Mouse (Mus musculus) neural tube, embryonic 14.5 days (tissue): ENCODE data around the gene Ube2v1. TPM values are rescaled to one million over a fixed set of nuclear protein-coding genes. Genes with fewer than 3 reads are reported as not detected.

Experiments
- ATAC-seq: fragments of 200-750 bp; cut with Nextera tagmentation; 2 replicates; pipeline ENCODE4 v1.8.0; 2017; ENCODE audit warnings: low read depth, mild to moderate bottlenecking, moderate TSS enrichment, moderate library complexity
- H3K27ac ChIP-seq: fragments of 300-500 bp; sonication (generic); 2 replicates; pipeline ENCODE4 v1.5.1; 2014; ENCODE audit warnings: low read depth, mild to moderate bottlenecking, control low read depth, low read length, moderate library complexity, mixed read lengths
- H3K27me3 ChIP-seq: fragments of 300-500 bp; sonication (generic); 2 replicates; pipeline ENCODE4 v1.6.1; 2014; ENCODE audit warnings: low read length; ENCODE audit not compliant: control insufficient read depth, insufficient read depth
- H3K36me3 ChIP-seq: fragments of 300-500 bp; sonication (generic); 2 replicates; pipeline ENCODE4 v1.6.1; 2014; ENCODE audit warnings: low read length, mixed read lengths; ENCODE audit not compliant: control insufficient read depth, insufficient read depth
- H3K4me1 ChIP-seq: fragments of 300-500 bp; sonication (generic); 2 replicates; pipeline ENCODE4 v1.6.1; 2014; ENCODE audit warnings: low read length; ENCODE audit not compliant: control insufficient read depth, insufficient read depth
- H3K4me2 ChIP-seq: fragments of 300-500 bp; sonication (generic); 2 replicates; pipeline ENCODE4 v1.6.1; 2014; ENCODE audit warnings: mild to moderate bottlenecking, low read depth, low read length, control low read depth
- H3K4me3 ChIP-seq: fragments of 300-500 bp; sonication (generic); 2 replicates; pipeline ENCODE4 v1.5.1; 2014; ENCODE audit warnings: low read depth, low read length, control low read depth, mixed read lengths
- H3K9ac ChIP-seq: fragments of 300-500 bp; sonication (generic); replicated peaks from 2 replicates; pipeline ENCODE4 v1.6.1; 2014; ENCODE audit warnings: low read depth, mild to moderate bottlenecking, control low read depth, low read length, mixed read lengths
- H3K9me3 ChIP-seq: fragments of 300-500 bp; sonication (generic); 2 replicates; pipeline ENCODE4 v1.6.1; 2016; ENCODE audit warnings: low read length; ENCODE audit not compliant: control insufficient read depth
- WGBS: fragments of 180-500 bp; shearing (Covaris S2); extraction: QIAGEN DNeasy Blood & Tissue Kit; methylation state at CpG from one replicate; pipeline ENCODE4 v1.1.7; 2014; 5-methylcytosine and 5-hydroxymethylcytosine counted together
- polyA plus RNA-seq: library from polyadenylated mRNA; unstranded; fragments of >200 nt; fragmentation: Nextera tagmentation; extraction: Ambion mirVana; gene quantifications from 2 replicates; pipeline ENCODE4 v1.2.1, GENCODE M21; 2014

The Ube2v1 gene
- polyA plus RNA-seq, 1 experiment from 2014 or later = 291 TPM

- no peak overlapping the region for H3K9ac ChIP-seq
- no peaks in the 10 kb centered on the region for H3K36me3 ChIP-seq
- no peak overlapping the region for H3K27ac ChIP-seq
- H3K9me3 ChIP-seq = no peaks in the 10 kb centered on the region
- ATAC-seq = no peak
- WGBS = 90% methylated on average over 6 of the region's 6 CpGs
- H3K4me2 ChIP-seq = no peak overlapping the region
- H3K4me3 ChIP-seq = no peak overlapping the region
- H3K27me3 ChIP-seq = no peaks in the 10 kb centered on the region
- H3K4me1 ChIP-seq = no peaks in the 10 kb centered on the region
Observed at GRCm38 (mm10) chr2:167642164-167642563, 10.3 kb upstream of the Ube2v1 start.

- WGBS = 55% methylated on average over 8 of the region's 8 CpGs
- H3K4me2 ChIP-seq = no peak overlapping the region
- no peaks in the 10 kb centered on the region for H3K4me1 ChIP-seq
- no peak for ATAC-seq
- no peak overlapping the region for H3K4me3 ChIP-seq
- H3K36me3 ChIP-seq = no peaks in the 10 kb centered on the region
- H3K27me3 ChIP-seq = no peaks in the 10 kb centered on the region
- H3K9me3 ChIP-seq = no peaks in the 10 kb centered on the region
- H3K27ac ChIP-seq = no peak overlapping the region
- H3K9ac ChIP-seq = no peak overlapping the region
Observed at GRCm38 (mm10) chr2:167641337-167641736, 9.4 kb upstream of the Ube2v1 start.

GRCm38 (mm10) chr2:167640279-167640678 lies 8.4 kb upstream of the Ube2v1 start:
- no peak for ATAC-seq
- Histone ChIP-seq H3K4me2 (no peak overlapping the region), H3K9ac (no peak overlapping the region), H3K4me3 (no peak overlapping the region), H3K27ac (no peak overlapping the region), H3K9me3 (no peaks in the 10 kb centered on the region), H3K4me1 (no peaks in the 10 kb centered on the region), H3K36me3 (no peaks in the 10 kb centered on the region), H3K27me3 (no peaks in the 10 kb centered on the region)
- 75% methylated on average over 3 of the region's 3 CpGs for WGBS

GRCm38 (mm10) chr2:167634865-167635512 lies 3.1 kb upstream of the Ube2v1 start:
- 75% methylated on average over 7 of the region's 7 CpGs for WGBS

GRCm38 (mm10) chr2:167634338-167634770 lies 2.5 kb upstream of the Ube2v1 start:
- peak overlapping the region; percentile 13; the same call in 1 of the 2 replicates for H3K9ac ChIP-seq
- H3K27me3 ChIP-seq = no peaks in the 10 kb centered on the region
- ATAC-seq = peak; percentile 66
- peak overlapping the region; percentile 42 for H3K4me2 ChIP-seq
- WGBS = 0% methylated on average over 15 of the region's 15 CpGs
- peaks cover 22% of the 10 kb centered on the region for H3K4me1 ChIP-seq
- peak overlapping the region; percentile 73 for H3K27ac ChIP-seq
- no peaks in the 10 kb centered on the region for H3K36me3 ChIP-seq
- H3K4me3 ChIP-seq = peak overlapping the region; percentile 14; the same call in 1 of the 2 replicates
- H3K9me3 ChIP-seq = no peaks in the 10 kb centered on the region

More at GRCm38 (mm10) chr2:167634865-167635512, 3.1 kb upstream of the Ube2v1 start:
- H3K4me2 ChIP-seq = peak overlapping the region; percentile 42
- no peak overlapping the region for H3K4me3 ChIP-seq
- H3K36me3 ChIP-seq = no peaks in the 10 kb centered on the region
- no peak overlapping the region for H3K27ac ChIP-seq
- no peaks in the 10 kb centered on the region for H3K9me3 ChIP-seq
- ATAC-seq = no peak
- peaks cover 18% of the 10 kb centered on the region for H3K4me1 ChIP-seq
- no peak overlapping the region for H3K9ac ChIP-seq
- H3K27me3 ChIP-seq = no peaks in the 10 kb centered on the region

- Histone ChIP-seq H3K4me3 (no peak overlapping the region), H3K27ac (peak overlapping the region; percentile 73), H3K9me3 (no peaks in the 10 kb centered on the region), H3K27me3 (no peaks in the 10 kb centered on the region), H3K9ac (no peak overlapping the region), H3K4me2 (no peak overlapping the region), H3K36me3 (no peaks in the 10 kb centered on the region), H3K4me1 (peaks cover 30% of the 10 kb centered on the region)
- WGBS = 88% methylated on average over 6 of the region's 6 CpGs
- no peak for ATAC-seq
Observed at GRCm38 (mm10) chr2:167633537-167633872, 1.6 kb upstream of the Ube2v1 start.

- Histone ChIP-seq H3K9ac (no peak overlapping the region), H3K4me1 (peaks cover 30% of the 10 kb centered on the region), H3K4me2 (peak overlapping the region; percentile 87), H3K36me3 (no peaks in the 10 kb centered on the region), H3K4me3 (peak overlapping the region; percentile 90; the same call in 1 of the 2 replicates), H3K9me3 (no peaks in the 10 kb centered on the region), H3K27ac (peak overlapping the region; percentile 82), H3K27me3 (no peaks in the 10 kb centered on the region)
- WGBS = 83% methylated on average over 12 of the region's 12 CpGs
- no peak for ATAC-seq
Observed at GRCm38 (mm10) chr2:167632731-167633536, 1.0 kb upstream of the Ube2v1 start.

- peaks cover 30% of the 10 kb centered on the region for H3K4me1 ChIP-seq
- no peaks in the 10 kb centered on the region for H3K9me3 ChIP-seq
- H3K9ac ChIP-seq = peak overlapping the region; percentile 89
- no peaks in the 10 kb centered on the region for H3K27me3 ChIP-seq
- H3K27ac ChIP-seq = peak overlapping the region; percentile 88
- under 1% methylated on average over 29 of the region's 31 CpGs for WGBS
- H3K4me2 ChIP-seq = peak overlapping the region; percentile 87
- H3K36me3 ChIP-seq = no peaks in the 10 kb centered on the region
- peak; percentile 25 for ATAC-seq
- H3K4me3 ChIP-seq = peak overlapping the region; percentile 90
Observed at GRCm38 (mm10) chr2:167631181-167631590, 709 bp downstream of the Ube2v1 start.

GRCm38 (mm10) chr2:167630421-167630820 lies 1.5 kb downstream of the Ube2v1 start:
- no peak overlapping the region for H3K27ac ChIP-seq
- whole genome bisulfite sequencing = 84% methylated on average over 5 of the region's 5 CpGs
- H3K4me2 ChIP-seq = peak overlapping the region; percentile 87
- H3K9me3 ChIP-seq = no peaks in the 10 kb centered on the region
- H3K4me1 ChIP-seq = peaks cover 30% of the 10 kb centered on the region
- H3K9ac ChIP-seq = peak overlapping the region; percentile 89
- H3K27me3 ChIP-seq = no peaks in the 10 kb centered on the region
- peak overlapping the region; percentile 90 for H3K4me3 ChIP-seq
- no peak for ATAC-seq
- no peaks in the 10 kb centered on the region for H3K36me3 ChIP-seq
